Mouse (Mus musculus) adrenal gland, postnatal 14 days (tissue): ENCODE measurements around the gene Rbm20. TPM values are rescaled to one million over a fixed set of nuclear protein-coding genes. Genes with fewer than 3 reads are reported as not detected.

ENCODE experiments used
- DNase-seq: peaks from one replicate; pipeline ENCODE4 v3.0.0; 2021; ENCODE audit warnings: mixed read lengths
- total RNA-seq: library from RNA; stranded (reverse); gene quantifications from 2 replicates; pipeline ENCODE4 v1.2.3, GENCODE M21; 2021

Rbm20 gene
- total RNA-seq, 1 experiment from 2014 or later: 1.3 TPM

DNA sequence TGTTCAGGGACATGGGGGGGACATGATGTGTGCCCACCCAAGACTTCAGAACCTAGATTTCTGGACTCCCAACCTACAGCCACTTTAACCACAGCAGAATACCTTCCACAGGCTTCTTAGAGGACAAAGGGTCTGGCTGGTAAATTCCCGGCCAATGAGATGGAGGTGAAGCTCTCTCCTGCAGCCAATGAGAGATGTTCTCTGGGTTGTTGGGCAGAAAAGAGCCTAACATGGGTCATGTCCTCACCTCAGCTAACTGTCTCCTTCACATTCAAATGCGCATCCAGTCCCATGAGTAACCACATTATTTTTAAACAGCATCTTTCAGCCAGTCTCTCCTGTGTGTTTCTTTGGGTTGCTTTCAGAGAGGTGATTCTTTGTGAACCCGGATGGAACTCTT lies 5.7 kb upstream of the Rbm20 start:
- DNase-seq: no peak

DNA sequence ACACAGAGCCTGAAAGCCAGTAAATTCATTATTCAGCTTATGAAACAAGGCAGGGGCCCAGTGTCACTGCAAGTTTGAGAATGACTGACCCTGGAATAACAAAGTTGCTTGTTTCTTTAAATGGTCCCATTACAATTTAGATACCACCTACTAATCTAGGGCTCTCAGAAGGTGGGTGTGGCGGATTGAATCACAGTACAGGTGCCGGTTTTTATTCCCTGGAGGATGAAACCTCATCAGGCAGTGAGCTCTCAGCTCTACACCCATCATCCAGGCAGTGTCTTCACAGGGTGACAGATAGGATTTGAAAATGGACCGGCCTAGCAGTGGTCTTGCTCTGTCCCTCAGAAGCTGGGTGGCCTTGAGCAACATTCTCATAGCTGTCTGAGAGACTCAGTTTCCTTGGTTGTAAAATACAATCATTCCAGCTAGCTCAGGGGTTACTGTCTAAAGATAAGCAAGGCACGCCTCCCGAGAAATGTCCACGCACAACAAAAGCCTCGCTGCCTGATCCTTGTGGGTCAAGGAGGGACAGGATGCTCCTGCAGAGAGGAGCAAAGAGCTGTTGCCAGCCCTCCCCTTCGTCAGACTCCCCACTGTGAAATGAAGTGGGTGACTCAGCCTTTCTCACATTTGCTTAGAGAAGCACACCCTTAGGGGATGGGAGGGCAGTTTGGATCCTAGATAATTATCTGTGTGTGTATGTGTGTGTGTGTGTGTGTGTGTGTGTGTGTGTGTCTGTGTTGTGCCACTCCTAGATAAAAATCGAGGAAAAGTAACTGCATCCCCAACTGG lies 2.8 kb upstream of the Rbm20 start:
- no peak for DNase-seq

- no peak for DNase-seq
These were observed 878 bp upstream of the Rbm20 start for GRCm38 (mm10) chr19:53676228-53676627.

GRCm38 (mm10) chr19:53679194-53679593 lies 2.1 kb downstream of the Rbm20 start:
- DNase-seq: no peak

DNA sequence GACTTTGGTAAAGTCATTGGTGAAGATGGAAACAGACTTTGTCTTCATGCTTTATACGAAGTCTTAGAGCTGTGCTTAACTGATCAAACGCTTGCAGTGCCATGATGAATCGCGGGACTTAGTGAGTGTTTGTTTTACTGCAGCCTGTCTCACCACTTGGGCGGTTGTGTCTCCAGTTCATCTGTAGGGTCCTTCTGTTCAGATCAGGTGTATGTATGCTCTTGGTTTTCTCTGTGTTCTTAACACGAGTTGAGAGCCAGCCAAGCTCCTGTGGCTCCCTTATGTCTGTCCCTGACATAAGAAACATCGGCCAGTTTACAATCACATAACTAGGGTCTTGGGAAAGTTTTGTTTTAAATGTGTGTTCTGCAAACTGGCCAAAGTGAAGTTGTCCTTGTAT lies 2.9 kb downstream of the Rbm20 start:
- no peak for DNase-seq

GRCm38 (mm10) chr19:53682427-53682826 lies 5.3 kb downstream of the Rbm20 start:
- DNase-seq: no peak

DNA sequence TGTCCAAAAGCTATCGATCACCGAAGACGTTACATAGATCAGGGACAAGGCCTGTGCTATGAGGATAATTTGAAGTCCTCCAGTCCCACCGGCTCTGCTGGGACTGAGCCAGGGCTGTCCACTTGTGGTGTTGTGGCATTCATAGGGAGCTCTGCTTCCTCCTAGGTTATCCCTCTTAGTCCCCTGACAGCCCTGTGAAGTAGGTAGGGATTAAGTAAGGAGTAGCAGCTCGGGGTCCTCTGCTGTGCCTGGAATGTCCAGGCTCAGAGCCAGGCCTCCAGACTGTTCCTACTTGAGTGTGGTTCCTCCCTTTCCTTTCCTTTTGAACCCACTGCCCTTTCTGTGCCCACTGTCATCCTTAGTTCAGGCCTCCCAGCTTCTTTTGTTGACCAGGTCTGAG lies 10.5 kb downstream of the Rbm20 start:
- no peak for DNase-seq

DNA sequence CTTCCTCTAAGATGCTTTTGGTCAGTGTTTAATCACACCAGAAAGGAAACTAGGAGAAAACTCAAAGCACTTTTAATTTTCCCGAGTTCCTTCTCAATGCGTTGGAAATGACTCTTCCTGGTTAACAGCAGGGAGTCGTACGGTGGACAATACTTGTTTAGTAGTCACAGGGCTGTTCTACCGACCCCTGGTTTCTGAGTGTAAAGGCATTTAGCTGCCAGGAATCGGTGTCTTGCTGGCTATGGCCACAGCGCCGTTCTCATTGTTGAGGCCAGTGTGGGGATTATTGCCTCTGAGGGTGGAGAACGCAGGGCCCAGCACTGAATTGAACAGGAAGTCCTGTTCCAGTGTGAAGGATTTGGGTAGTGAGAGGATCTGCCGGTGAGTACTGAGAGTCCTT lies 13.7 kb downstream of the Rbm20 start:
- no peak for DNase-seq

GRCm38 (mm10) chr19:53694020-53694419 lies 16.9 kb downstream of the Rbm20 start:
- DNase-seq: no peak

DNA sequence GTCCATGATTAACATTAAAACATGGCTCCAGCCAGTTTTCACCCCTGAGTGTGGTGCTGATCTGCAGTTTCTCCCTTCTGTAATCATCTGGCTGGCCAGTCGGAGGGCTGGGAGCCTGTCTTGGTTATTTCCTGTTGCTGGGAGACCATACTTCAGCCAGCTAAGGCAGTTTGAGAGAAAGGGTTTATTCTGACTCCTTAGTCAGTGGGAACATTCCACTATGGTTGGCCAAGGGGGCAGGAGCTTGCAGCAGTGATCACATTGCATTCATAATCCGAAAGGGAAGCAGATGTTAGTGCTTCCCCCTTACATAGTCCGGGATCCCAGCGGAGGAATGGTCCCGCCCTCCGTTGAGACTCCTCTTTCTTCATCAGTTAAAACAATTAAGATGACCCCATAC lies 19.0 kb downstream of the Rbm20 start:
- no peak for DNase-seq

GRCm38 (mm10) chr19:53696655-53697054 lies 19.5 kb downstream of the Rbm20 start:
- DNase-seq: no peak

GRCm38 (mm10) chr19:53697376-53698126 lies 20.4 kb downstream of the Rbm20 start:
- no peak for DNase-seq

GRCm38 (mm10) chr19:53699671-53700070 lies 22.6 kb downstream of the Rbm20 start:
- DNase-seq: no peak

GRCm38 (mm10) chr19:53701434-53701833 lies 24.3 kb downstream of the Rbm20 start:
- DNase-seq: no peak

DNA sequence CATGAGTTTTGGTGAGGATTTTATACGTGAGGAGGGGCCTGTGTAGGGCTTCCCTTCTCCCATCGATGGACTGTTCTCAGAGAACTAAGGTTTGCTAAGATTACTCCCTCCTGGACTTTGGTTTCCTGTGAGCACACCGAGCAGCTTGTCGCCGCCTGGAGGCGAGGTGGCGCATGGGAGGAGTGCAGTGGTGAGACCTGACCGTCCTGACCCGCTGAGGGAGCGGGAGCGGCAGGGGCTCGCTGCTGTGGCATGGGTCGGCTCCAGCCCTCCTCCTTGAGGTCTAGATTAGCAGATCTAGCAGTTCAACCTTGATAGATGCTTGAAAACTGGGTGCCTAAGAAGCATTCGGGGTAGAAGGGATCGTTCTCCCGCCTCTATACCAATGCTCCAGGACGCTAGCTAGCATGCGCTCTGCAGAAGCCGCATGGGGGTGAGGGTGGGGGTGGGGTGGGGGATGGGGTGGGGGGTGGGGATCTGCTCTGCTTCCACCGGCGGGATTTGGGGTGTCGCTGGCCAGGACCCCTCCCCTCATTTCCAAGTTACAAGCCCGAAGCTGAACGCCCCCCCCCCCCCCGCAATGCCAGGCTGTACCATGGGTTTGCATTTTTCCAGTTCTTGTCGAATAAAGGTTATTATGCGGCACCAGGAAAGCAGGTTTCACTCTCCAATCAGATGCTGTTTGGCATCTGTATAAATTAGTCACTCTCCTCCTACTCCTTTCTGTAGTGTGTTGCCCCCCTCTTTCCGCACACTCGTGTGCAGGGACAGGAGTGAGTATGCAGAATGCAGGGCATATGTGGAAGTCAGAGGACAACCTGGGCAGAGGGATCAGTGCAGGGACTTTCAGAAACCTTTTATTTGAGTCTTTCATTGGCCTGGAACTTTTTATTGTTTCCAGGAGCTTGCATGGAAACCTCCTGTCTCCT lies 28.1 kb downstream of the Rbm20 start:
- DNase-seq: peak; percentile 78

DNA sequence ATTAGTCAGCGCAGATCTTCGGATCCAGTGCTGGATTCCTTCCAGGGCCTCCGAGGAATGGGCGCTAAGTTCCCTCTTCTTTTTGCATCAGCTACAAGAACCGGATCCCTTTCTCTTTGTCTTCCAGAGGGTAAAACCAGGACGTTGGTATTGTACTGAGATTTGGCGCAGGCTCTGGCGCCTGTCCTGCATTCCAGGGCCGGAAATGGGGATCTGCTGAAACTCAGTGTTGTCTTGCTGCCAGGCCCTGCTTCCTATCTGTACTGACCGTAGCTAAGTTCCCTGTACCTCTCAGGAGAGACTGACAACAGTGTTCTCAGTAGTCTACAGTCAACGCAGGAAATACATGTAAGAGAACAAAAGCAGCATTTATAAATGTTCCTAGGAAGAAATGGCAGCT lies 31.3 kb downstream of the Rbm20 start:
- peak; percentile 21 for DNase-seq

GRCm38 (mm10) chr19:53710861-53711260 lies 33.8 kb downstream of the Rbm20 start:
- no peak for DNase-seq

DNA sequence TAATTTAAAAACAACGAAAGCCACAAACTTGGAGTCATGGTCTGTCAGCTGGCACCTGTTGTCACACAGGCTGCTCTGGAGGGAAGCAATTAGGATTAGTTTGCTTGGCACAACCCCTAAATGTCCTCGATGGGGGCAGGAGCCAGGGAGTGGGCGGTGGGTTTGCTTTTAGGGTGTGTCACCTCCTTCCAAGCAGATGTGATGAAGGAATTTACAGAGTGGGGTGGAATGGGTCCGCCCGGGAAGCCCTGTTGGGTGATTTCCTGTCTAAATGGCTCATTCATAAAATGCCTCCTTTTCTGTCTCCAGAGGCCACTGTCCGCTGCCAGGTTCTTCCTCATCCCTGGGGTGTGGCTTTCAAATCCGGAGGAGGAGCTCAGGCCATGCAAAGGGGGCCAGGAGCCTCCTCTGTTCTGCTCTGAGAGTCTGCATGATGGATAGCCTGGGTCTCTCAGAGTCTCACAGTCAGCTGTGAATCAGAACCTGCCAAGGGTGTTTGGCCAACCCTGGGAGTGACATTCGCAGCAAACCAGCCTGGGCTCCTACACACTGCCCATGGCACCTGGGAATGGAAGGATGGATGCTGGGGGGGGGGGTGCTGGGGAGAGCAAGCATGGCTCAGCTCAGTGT lies 34.3 kb downstream of the Rbm20 start:
- DNase-seq: no peak

- no peak for DNase-seq
These were observed 35.4 kb downstream of the Rbm20 start for GRCm38 (mm10) chr19:53712297-53713025.

GRCm38 (mm10) chr19:53713364-53713763 lies 36.3 kb downstream of the Rbm20 start:
- DNase-seq: no peak

DNA sequence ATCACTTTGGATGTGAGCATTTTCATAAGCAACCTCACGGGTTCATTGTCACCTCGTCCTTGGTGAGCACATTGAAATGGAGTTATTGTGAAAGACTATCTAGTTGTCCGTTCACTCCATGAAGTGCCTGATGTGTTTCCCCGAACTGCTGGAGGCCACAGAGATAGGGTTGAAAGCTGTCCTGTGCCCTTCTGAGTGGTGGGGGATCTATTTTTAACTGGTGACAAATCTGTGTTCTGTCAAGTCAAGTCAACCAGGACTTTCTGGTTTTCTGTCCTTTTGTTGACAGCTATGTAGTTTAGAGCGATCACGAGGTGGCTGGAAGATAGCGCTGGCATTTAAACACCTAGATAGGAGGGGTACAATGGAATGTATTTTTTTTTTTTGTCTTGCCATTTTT lies 39.4 kb downstream of the Rbm20 start:
- DNase-seq: no peak
